Mouse (Mus musculus): Measurements from ENCODE around the gene Cdh22. TPM values are rescaled to one million over a fixed set of nuclear protein-coding genes. Genes with fewer than 3 reads are reported as not detected.

Cdh22 gene
- total RNA-seq, 2 experiments from 2014 or later = 0.36 to 0.64 TPM

DNA sequence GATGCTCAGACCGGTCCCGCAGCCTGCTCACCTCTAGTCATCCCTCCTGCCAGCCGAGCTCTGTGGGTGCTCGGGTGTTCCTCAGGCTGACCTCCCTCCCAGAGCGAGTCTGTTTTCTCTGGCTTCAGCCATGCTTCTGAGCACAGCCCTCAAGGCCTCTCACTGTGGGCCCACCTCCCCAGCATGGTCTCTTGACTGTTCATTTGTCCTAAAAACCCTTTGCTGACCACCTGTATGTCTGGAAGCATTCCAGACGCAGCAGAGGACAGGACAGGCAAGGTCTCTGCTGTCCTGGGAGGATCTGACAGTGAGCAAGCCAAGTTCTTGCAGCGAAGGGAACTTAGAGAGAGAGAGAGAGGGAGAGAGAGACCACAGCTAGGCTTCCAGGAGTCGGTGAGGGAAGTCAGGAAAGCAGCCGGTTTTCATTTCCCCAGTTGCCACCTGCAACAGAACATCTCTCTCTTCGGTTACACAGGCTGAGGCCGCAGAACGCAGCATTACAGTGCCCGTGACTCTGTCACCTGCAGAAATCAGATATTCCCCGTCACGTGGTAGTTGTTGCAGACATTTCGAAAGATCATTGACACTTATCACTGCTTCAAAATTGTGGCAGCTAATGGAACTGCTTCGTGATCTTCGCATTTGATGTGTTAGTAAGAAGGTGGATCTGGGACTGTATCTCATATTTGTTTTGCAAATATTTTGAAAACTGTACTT lies 27.8 kb upstream of the Cdh22 start:
- TF ChIP-seq CTCF (IDR thresholded peaks at IDR 0.05) = no peak
- DNase-seq = no peak
- Histone ChIP-seq H3K4me3 (no peak overlapping the region), H3K27ac (no peak overlapping the region)
- intact Hi-C loops (cut with DNase I) = no loop called here

GRCm38 (mm10) chr2:165259859-165260258 lies 25.2 kb upstream of the Cdh22 start:
- no peak overlapping the region for H3K27ac ChIP-seq
- intact Hi-C loops (cut with DNase I) = no loop called here
- no peak for TF ChIP-seq CTCF (IDR thresholded peaks at IDR 0.05)
- DNase-seq = no peak
- no peak overlapping the region for H3K4me3 ChIP-seq

DNA sequence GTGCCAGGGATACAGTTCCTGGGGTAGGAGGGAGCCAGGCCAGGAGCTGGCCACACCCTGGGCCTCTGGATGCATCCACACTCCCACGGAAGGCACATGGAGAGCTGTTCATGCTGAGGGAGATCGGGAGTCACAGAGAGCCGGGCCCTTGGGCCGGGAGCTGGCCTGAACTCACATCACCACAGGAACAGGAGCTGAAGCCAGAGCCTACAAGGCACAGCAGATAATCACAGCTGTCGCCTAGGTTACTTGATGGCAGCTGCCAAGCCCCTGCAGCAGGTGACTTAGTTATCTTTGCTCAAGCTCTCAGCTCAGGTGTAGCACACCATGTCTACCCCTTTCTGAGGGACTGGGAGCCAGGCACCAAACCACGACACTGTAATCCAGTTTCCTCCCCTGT lies 23.7 kb upstream of the Cdh22 start:
- DNase-seq = no peak
- intact Hi-C loops (cut with DNase I) = no loop called here
- H3K4me3 ChIP-seq = no peak overlapping the region
- no peak for TF ChIP-seq CTCF (IDR thresholded peaks at IDR 0.05)
- H3K27ac ChIP-seq = no peak overlapping the region

DNA sequence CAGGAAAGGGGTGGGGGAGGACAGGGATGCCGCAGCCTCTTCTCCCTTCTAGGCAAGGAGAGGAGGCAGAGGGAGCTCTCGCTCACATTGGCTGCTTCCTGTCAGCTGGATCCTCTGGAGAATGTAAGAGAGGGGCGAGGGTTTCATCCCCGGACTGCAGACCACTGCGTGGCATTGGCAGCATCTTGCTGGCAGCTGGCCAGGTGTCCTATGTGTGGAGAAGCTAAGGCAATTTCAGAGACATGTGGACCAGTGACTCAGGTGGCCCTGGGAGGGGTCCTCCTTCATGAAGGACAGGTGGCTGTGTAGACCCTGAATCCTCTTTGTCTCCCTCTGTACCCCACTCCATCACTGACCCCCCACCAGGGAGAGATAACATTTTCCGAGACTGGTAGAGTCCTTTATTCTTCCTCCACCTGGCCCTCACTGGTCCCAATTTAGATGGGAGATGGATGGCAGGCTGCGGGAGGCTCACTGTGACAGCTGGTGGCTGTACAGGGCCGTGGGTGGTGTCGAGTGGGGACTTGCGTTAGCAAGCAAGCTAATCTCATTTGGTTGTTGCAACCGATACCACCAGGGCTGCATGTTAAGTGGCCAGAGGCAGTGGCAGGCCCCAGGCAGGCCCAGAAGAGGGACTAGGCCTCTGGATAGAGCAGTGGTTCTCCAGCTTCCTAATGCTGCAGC lies 22.6 kb upstream of the Cdh22 start:
- DNase-seq = no peak
- no peak for TF ChIP-seq CTCF (IDR thresholded peaks at IDR 0.05)
- Histone ChIP-seq H3K4me3 (no peak overlapping the region), H3K27ac (no peak overlapping the region)
- intact Hi-C loops (cut with DNase I) = no loop called here

- no peak for TF ChIP-seq CTCF (IDR thresholded peaks at IDR 0.05)
- no peak for DNase-seq
- intact Hi-C loops (cut with DNase I) = no loop called here
- Histone ChIP-seq H3K27ac (no peak overlapping the region), H3K4me3 (no peak overlapping the region)
Observed at GRCm38 (mm10) chr2:165256213-165256612, 21.6 kb upstream of the Cdh22 start.

- no peak for TF ChIP-seq CTCF (IDR thresholded peaks at IDR 0.05)
- H3K4me3 ChIP-seq = no peak overlapping the region
- H3K27ac ChIP-seq = no peak overlapping the region
- intact Hi-C loops (cut with DNase I) = no loop called here
- DNase-seq = no peak
Observed at GRCm38 (mm10) chr2:165253867-165254266, 19.2 kb upstream of the Cdh22 start.

DNA sequence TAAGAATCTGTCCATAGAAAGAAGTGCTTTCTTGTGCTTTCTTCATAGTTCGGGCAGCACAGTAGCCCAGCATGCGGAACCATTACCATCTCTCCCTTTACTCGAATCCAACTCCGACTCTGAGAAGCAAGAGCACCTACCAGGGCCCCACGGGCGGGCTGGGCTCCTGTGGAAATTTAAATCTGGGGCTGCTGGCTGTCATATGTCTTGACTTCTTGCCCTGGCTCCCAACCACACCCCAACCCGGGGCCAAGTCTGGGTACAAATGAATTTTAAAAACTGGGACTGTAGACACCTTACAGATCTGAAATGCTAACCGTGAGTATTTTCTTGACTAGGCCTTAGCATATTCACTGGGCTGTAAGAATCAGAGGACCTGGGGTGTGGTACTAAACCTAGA lies 18.6 kb upstream of the Cdh22 start:
- DNase-seq = no peak
- TF ChIP-seq CTCF (IDR thresholded peaks at IDR 0.05) = no peak
- H3K27ac ChIP-seq = no peak overlapping the region
- H3K4me3 ChIP-seq = no peak overlapping the region
- intact Hi-C loops (cut with DNase I) = no loop called here

DNA sequence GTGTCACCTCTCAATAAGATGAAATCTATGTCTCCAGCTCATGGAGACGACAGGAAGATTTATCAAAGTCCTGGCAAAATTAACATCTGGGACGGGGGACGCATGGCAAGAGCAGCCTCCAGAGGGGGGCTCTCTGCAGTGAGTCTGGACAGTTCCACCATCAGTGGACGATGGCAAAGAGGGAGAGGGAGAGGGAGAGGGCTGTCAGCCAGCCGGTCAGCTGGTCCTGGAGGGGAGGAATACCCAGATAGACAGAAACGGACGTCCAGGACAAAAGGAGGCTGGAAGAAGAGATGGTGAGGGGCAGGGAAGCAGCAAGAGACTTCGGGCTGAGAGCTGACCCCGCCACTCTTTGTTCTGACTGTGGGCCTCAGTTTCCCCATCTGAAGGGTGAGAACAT lies 18.1 kb upstream of the Cdh22 start:
- intact Hi-C loops (cut with DNase I) = no loop called here
- no peak overlapping the region for H3K4me3 ChIP-seq
- no peak for TF ChIP-seq CTCF (IDR thresholded peaks at IDR 0.05)
- no peak for DNase-seq
- H3K27ac ChIP-seq = no peak overlapping the region

DNA sequence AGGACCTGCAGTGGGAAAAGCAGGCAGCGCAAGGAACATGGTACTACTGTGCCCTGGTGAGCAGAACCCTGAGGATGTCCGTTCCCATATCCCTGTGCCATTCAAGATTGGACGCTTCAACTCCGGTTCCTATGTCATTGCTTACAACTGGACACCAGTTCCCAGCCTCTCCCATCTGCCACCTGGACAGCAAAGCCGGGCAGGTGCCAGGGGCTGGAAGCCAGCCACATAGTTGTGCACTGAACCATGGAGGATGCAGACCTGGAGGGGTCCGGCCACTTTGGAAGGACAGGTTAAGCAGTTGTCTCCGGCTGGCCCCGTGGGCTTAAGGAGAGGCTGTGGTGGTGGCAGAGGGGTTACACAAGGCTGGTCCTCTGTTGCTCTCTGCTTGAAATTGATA lies 17.7 kb upstream of the Cdh22 start:
- intact Hi-C loops (cut with DNase I) = no loop called here
- DNase-seq = no peak
- Histone ChIP-seq H3K27ac (no peak overlapping the region), H3K4me3 (no peak overlapping the region)
- TF ChIP-seq CTCF (IDR thresholded peaks at IDR 0.05) = no peak

DNA sequence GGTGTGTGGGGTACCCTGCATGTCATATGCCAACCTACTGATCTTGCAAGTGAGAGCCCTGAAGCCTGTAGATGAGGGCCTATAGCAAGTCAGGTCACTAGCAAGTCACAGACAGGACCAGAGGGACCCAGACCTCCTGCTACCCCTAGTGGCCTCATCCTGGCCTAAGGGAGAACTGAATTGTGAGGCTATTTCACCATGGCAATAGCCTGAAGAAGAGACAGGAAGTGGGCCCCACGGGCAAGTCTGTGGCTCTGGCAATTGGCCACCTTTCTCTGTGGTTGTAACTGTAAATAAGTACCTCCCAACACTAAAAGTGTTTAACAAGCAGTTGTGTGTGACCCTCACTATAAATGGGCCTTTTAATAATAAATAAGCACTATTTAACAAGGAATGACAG lies 16.2 kb upstream of the Cdh22 start:
- DNase-seq = no peak
- TF ChIP-seq CTCF (IDR thresholded peaks at IDR 0.05) = no peak
- intact Hi-C loops (cut with DNase I) = no loop called here
- H3K27ac ChIP-seq = no peak overlapping the region
- no peak overlapping the region for H3K4me3 ChIP-seq

- no peak for DNase-seq
- Histone ChIP-seq H3K4me3 (no peak overlapping the region), H3K27ac (no peak overlapping the region)
- intact Hi-C loops (cut with DNase I) = no loop called here
- TF ChIP-seq CTCF (IDR thresholded peaks at IDR 0.05) = no peak
Observed at GRCm38 (mm10) chr2:165248967-165249366, 14.3 kb upstream of the Cdh22 start.

DNA sequence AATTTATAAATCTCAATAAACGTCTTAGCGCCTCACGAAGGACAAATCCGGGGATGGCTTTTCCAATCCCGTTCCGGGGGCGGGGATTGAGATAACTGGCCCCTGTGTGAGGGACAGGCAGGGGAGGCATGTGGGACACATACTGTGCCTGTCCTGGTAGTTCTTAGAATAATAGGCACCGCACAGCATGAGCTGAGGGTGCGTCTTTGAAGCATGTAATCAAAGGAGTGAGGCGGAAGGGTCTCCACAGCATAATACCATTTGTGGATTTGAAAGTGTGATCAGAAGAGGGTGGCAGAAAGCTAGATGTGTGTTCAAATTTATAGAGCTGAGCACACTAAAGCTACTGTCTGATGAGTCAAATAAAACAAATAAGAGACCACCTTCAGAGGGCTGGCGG lies 11.7 kb upstream of the Cdh22 start:
- no peak for DNase-seq
- no peak overlapping the region for H3K27ac ChIP-seq
- H3K4me3 ChIP-seq = no peak overlapping the region
- intact Hi-C loops (cut with DNase I) = no loop called here
- TF ChIP-seq CTCF (IDR thresholded peaks at IDR 0.05) = no peak

GRCm38 (mm10) chr2:165243122-165243720 lies 8.6 kb upstream of the Cdh22 start:
- TF ChIP-seq CTCF (IDR thresholded peaks at IDR 0.05) = no peak
- intact Hi-C loops (cut with DNase I) = no loop called here

More at GRCm38 (mm10) chr2:165243122-165243720, 8.6 kb upstream of the Cdh22 start:
- H3K4me3 ChIP-seq = no peak overlapping the region
- no peak overlapping the region for H3K27ac ChIP-seq
- DNase-seq = no peak

Data from gastrocnemius, adult 2 months (tissue).